Mouse (Mus musculus) E14TG2a.4 (cell line): ENCODE measurements at regions not wholly inside any gene's neighbourhood (a gene's known extent, or its start where the extent isn't known, plus 50 kb on each side); places are given as distances from the start of the nearest gene placed in this dataset.

Source experiments
- CTCF ChIP-seq: conservative IDR thresholded peaks from 2 replicates; pipeline ENCODE4 v1.5.1; 2014; ENCODE audit warnings: low read length
- POU5F1 ChIP-seq: IDR thresholded peaks from 2 replicates; pipeline ENCODE4 v1.6.1; 2014; ENCODE audit warnings: low read length, borderline replicate concordance

GRCm38 (mm10) chr8:23327283-23327682, 916.1 kb downstream of the Mrps31 start:
- TF ChIP-seq CTCF (no peak), POU5F1 (no peak)
